Mouse (Mus musculus) megakaryocyte, embryonic 14.5 days (primary cell): ENCODE results near the gene Pex1. TPM values are rescaled to one million over a fixed set of nuclear protein-coding genes. Genes with fewer than 3 reads are reported as not detected.
A peak's percentile ranks its signal among the peaks of the same experiment; 100 is the strongest.
"Not testable (repeated sequence)": the region's sequence is repeated elsewhere in the genome, so short reads cannot be mapped to it uniquely, and the experiment has no call there.

Experiments used
- H3K27me3 ChIP-seq: replicated peaks from 2 replicates; pipeline ENCODE3; 2012; ENCODE audit warnings: inconsistent platforms
- H3K36me3 ChIP-seq: replicated peaks from 2 replicates; pipeline ENCODE3; 2012; ENCODE audit warnings: low read length, inconsistent platforms, mixed read lengths
- H3K4me1 ChIP-seq: 2 replicates; pipeline ENCODE4 v1.6.1; 2012; ENCODE audit warnings: inconsistent platforms
- H3K4me3 ChIP-seq: replicated peaks from 2 replicates; pipeline ENCODE3; 2012; ENCODE audit warnings: moderate library complexity, mild to moderate bottlenecking, inconsistent platforms
- H3K9me3 ChIP-seq: 2 replicates; pipeline ENCODE4 v1.6.1; 2012; ENCODE audit warnings: inconsistent platforms
- FLI1 ChIP-seq: IDR thresholded peaks from 2 replicates; pipeline ENCODE4 v1.6.1; 2012; ENCODE audit warnings: low read length, inconsistent platforms, mixed read lengths
- GATA1 ChIP-seq: IDR thresholded peaks from 3 replicates; pipeline ENCODE4 v1.6.1; 2012; ENCODE audit warnings: mixed read lengths, low read length, inconsistent platforms, borderline replicate concordance
- polyA plus RNA-seq: library from polyadenylated mRNA; stranded (reverse); fragments of >175 nt; gene quantifications from 2 replicates; pipeline ENCODE4 v1.2.3, GENCODE M21; 2012; ENCODE audit warnings: low replicate concordance; ENCODE audit not compliant: insufficient read depth

Gene Pex1
- polyA plus RNA-seq, 1 experiment: 0.64 TPM

DNA sequence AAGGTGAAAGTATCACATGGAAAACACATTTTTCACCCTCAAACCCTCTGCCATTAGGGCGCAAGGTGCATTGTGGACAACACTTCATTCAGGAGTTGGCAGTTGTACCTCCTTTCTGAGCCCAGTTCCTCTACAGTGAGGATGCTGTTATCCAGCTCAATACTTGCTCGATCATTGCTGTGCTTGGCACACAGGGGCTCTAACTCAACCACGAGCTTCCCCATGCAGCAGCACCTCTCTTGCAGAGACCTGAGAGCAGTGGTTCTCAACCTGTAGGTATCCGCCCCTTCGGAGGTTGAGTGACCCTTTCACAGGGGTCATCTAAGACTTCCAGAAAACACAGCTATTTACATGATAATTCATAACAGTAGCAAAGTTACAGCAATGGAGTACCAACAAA is 55.8 kb downstream of the Pex1 start:
- H3K4me1 ChIP-seq: peaks cover 45% of the 10 kb centered on the region
- H3K9me3 ChIP-seq: no peaks in the 10 kb centered on the region
- TF ChIP-seq GATA1 (no peak), FLI1 (no peak)
- H3K36me3 ChIP-seq: no peaks in the 10 kb centered on the region
- H3K27me3 ChIP-seq: no peaks in the 10 kb centered on the region
- no peak overlapping the region for H3K4me3 ChIP-seq

DNA sequence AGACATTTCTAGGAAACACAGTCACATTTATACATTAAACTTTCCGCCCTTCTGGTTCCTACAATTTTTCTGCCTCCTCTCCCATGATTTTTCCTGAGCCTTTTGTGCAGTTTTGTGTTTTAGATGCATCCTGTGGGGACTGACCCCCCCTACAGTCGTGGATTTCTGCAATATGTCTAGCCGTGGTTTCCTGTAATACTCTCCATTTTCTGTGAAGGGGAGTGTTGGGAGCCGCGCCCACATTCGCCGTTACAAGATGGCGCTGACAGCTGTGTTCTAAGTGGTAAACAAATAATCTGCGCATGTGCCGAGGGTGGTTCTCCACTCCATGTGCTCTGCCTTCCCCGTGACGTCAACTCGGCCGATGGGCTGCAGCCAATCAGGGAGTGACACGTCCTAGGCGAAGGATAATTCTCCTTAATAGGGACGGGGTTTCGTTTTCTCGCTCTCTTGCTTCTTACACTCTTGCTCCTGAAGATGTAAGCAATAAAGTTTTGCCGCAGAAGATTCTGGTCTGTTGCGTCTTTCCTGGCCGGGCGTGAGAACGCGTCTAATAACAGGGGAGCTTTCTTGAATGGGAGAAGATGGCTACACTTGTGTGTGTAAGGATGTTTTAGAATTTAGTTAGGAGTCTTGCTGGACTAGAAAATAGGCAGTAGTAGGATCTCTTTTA is 57.2 kb downstream of the Pex1 start:
- not testable (repeated sequence) for H3K27me3 ChIP-seq, H3K36me3 ChIP-seq, H3K4me3 ChIP-seq, H3K9me3 ChIP-seq
- peaks cover 45% of the 10 kb centered on the region for H3K4me1 ChIP-seq

DNA sequence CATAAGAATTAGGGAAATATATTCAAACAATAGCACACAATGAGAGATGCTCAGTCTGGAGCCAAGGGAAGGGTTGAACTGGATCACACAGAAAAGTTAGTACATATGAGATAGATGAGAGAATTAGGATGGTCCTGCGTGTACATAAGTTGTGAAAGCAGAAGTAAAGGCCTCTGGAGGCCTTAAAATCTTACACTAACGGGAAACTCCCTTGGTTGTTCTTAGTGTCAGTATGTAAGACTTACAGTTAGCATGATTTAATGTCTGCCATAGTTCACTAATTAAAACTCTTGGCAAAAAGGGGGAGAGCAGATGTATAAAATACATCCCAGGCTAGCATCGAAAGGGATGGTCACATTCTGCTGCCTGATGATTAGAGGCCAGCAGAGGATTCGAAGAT is 57.9 kb downstream of the Pex1 start:
- Histone ChIP-seq H3K27me3 (no peaks in the 10 kb centered on the region), H3K4me3 (no peak overlapping the region), H3K9me3 (peaks cover 2% of the 10 kb centered on the region; the same call in 1 of the 2 replicates), H3K36me3 (peaks cover under 1% of the 10 kb centered on the region), H3K4me1 (peaks cover 37% of the 10 kb centered on the region)
- TF ChIP-seq GATA1 (no peak), FLI1 (no peak)

DNA sequence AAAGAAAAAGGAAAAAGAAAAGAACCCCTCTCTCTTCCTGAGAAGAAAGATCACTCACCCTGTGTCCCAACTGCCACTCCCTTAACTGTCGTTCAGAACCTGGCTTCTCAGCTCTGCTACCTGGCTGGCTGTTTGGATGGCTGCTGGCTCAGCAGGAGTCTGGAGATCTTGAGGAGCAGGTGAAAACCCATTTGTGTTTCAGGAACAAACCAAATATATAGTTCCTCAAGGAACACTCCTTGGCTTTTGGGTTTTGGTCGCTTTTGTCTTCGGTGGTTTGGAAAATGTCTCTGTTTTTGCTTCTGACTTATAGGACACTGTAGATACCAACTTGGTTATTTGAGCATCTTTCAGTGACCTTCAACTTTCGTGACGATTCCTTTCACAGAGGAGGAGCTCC is 61.2 kb downstream of the Pex1 start, which contains the start of gene Gatad1:
Gene Gatad1 (minus strand): TSS at position 101 of the 400 bp plus-strand sequence.
- Histone ChIP-seq H3K36me3 (peaks cover 4% of the 10 kb centered on the region), H3K4me1 (peaks cover 4% of the 10 kb centered on the region), H3K27me3 (no peaks in the 10 kb centered on the region), H3K4me3 (no peak within 1 kb of the TSS), H3K9me3 (peaks cover 4% of the 10 kb centered on the region; the same call in 1 of the 2 replicates)
- TF ChIP-seq FLI1 (no peak), GATA1 (no peak)

DNA sequence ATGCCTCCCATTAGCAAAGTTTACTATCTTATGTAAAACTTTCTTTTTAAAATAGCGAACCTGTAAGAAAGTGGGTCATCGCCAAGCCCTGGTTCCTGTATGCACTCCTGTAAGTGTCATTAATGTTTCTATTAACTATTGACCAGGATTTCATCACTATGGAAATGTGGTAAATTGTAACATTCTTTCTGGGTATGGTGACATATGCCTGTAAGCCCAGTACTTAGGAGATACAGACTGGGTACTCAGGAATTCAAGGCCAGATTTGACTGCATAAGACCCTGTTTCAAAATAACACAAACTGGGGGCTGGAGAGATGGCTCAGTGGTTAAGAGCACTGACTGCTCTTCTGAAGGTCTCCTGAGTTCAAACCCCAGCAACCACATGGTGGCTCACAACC is 69.4 kb downstream of the Pex1 start:
- no peaks in the 10 kb centered on the region for H3K27me3 ChIP-seq
- no peaks in the 10 kb centered on the region for H3K9me3 ChIP-seq
- no peak overlapping the region for H3K4me3 ChIP-seq
- peaks cover 33% of the 10 kb centered on the region for H3K4me1 ChIP-seq
- TF ChIP-seq GATA1 (no peak), FLI1 (no peak)
- H3K36me3 ChIP-seq: no peaks in the 10 kb centered on the region

DNA sequence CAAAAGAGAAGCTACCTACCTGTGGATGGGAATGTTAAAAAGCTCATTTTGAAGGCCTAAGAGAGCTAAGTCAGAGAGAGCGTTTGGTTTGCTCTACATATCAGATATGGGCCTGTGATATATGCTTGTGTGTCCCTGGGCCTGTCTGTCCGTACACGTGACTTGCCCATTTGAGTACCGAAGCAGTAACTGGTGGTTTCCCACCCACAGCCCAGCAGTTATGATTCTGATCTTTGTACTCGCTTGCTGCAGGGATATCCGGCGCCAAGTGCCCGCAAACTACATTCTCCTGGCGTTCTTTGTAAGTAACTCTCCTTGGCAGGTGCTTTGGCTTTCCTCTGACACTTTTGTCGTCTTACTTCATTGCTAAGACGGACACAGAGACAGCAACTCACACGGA is 70.7 kb downstream of the Pex1 start:
- H3K27me3 ChIP-seq: no peaks in the 10 kb centered on the region
- H3K9me3 ChIP-seq: no peaks in the 10 kb centered on the region
- no peak overlapping the region for H3K4me3 ChIP-seq
- TF ChIP-seq FLI1 (no peak), GATA1 (no peak)
- peaks cover 46% of the 10 kb centered on the region for H3K4me1 ChIP-seq
- no peaks in the 10 kb centered on the region for H3K36me3 ChIP-seq

DNA sequence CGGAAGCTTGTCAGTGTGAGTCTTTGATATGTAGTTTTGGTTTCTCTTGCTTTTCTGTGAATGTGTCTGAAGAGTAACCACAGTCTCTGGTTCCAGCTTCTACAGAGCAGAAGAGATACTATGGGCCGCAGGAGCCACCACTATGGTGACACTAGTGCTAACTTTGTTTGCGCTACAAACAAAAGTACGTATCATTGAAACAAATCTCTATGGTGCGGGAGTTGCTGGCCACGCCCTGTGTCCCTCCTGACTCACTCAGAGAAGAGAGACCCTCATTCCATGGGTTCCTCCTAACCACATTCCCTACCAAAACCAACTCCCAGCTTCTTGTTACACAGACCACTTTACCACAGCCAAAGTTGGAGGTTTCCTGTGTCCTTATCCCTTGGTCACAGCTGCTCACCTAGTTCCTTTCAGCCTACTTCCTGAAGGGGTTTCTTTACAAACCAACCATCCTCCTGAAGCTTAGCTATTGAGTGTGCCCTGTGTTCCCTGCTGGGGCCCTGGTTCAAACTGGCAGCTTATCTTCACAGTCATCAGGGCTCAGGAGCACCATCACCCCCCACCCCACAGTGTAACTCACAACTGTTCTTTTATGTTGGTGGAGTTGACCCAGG is 74.2 kb downstream of the Pex1 start:
- peak overlapping the region; percentile 88 for H3K4me3 ChIP-seq
- TF ChIP-seq GATA1: peak; percentile 78; the same call in 2 of the 3 replicates
- TF ChIP-seq FLI1: peak; percentile 71
- H3K36me3 ChIP-seq: no peaks in the 10 kb centered on the region
- peaks cover 55% of the 10 kb centered on the region for H3K4me1 ChIP-seq
- no peaks in the 10 kb centered on the region for H3K9me3 ChIP-seq
- H3K27me3 ChIP-seq: no peaks in the 10 kb centered on the region

Other genes with a start within 250 kb of the Pex1 start
- 3.6 and 13.4 TPM in 2 replicates for gene Fam133b, start 52.2 kb upstream of the Pex1 start, polyA plus RNA-seq
- 1.0 TPM in 1 of 2 replicates, not detected in the other for gene 1700109H08Rik, start 24.5 kb upstream of the Pex1 start, polyA plus RNA-seq
- gene Rbm48, start 519 bp downstream of the Pex1 start, polyA plus RNA-seq: 2.8 TPM in 2 replicates
- gene Tmbim7, start 55.1 kb downstream of the Pex1 start, polyA plus RNA-seq: not detected in 2 replicates
- 63.4 and 64.7 TPM in 2 replicates for gene Gatad1, start 61.1 kb downstream of the Pex1 start, polyA plus RNA-seq
- 6.8 and 7.4 TPM in 2 replicates for gene Ankib1, start 206.9 kb downstream of the Pex1 start, polyA plus RNA-seq
- gene Krit1, start 207.1 kb downstream of the Pex1 start, polyA plus RNA-seq: 2.0 TPM in 1 of 2 replicates, not detected in the other
- gene Lrrd1, start 249.1 kb downstream of the Pex1 start, polyA plus RNA-seq: not detected in 2 replicates